Mouse (Mus musculus) central nervous system, embryonic 11.5 days (tissue): Measurements from ENCODE around the gene Adora2a. TPM values are rescaled to one million over a fixed set of nuclear protein-coding genes. Genes with fewer than 3 reads are reported as not detected.

Experiments
- polyA plus RNA-seq: library from polyadenylated mRNA; depleted of rRNA; stranded (reverse); fragments of >200 nt; gene quantifications from 2 replicates; pipeline ENCODE4 v1.2.3, GENCODE M21; 2012; rRNA removed

Gene Adora2a
- 3.2 and 5.5 TPM in 2 replicates for polyA plus RNA-seq

DNA sequence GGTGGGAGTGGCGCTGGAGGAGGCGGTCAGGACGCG, at the start of gene Adora2a:
Adora2a (plus strand) TSS at position 6 of the 36 bp plus-strand sequence.

Other genes with a start within 250 kb of the Adora2a start
- gene Specc1l, start 104.8 kb upstream of the Adora2a start, polyA plus RNA-seq = 31.3 and 34.5 TPM in 2 replicates
- gene Upb1, start 84.2 kb downstream of the Adora2a start, polyA plus RNA-seq = 0.16 and 0.44 TPM in 2 replicates
- gene Snrpd3, start 200.7 kb downstream of the Adora2a start, polyA plus RNA-seq = 123 and 166 TPM in 2 replicates
- gene Gucd1, start 201.1 kb downstream of the Adora2a start, polyA plus RNA-seq = 25.8 and 33.1 TPM in 2 replicates
- 4.1 and 4.3 TPM in 2 replicates for gene Lrrc75b, start 243.5 kb downstream of the Adora2a start, polyA plus RNA-seq
- 1.2 and 1.7 TPM in 2 replicates for gene Ggt1, start 244.7 kb downstream of the Adora2a start, polyA plus RNA-seq